Mouse (Mus musculus): Measurements from ENCODE around the gene Obscn. TPM values are rescaled to one million over a fixed set of nuclear protein-coding genes. Genes with fewer than 3 reads are reported as not detected.

Obscn gene
- polyA plus RNA-seq, 1 experiment from 2014 or later: 0.19 TPM

Other genes with a start within 250 kb of the Obscn start
- gene Zfp39, start 232.2 kb downstream of the Obscn start, polyA plus RNA-seq (2014; fragmentation: Nextera tagmentation; extraction: Ambion mirVana): 6.5 and 7.5 TPM in 2 replicates
- gene Btnl10, start 218.5 kb downstream of the Obscn start, polyA plus RNA-seq (2014; fragmentation: Nextera tagmentation; extraction: Ambion mirVana): not detected in 2 replicates
- 395 and 419 TPM in 2 replicates for gene Rnf187, start 197.5 kb downstream of the Obscn start, polyA plus RNA-seq (2014; fragmentation: Nextera tagmentation; extraction: Ambion mirVana)
- gene Hist3h2ba, start 187.5 kb downstream of the Obscn start, polyA plus RNA-seq (2014; fragmentation: Nextera tagmentation; extraction: Ambion mirVana): 108 and 114 TPM in 2 replicates
- 71.2 and 75.2 TPM in 2 replicates for gene Hist3h2a, start 181.7 kb downstream of the Obscn start, polyA plus RNA-seq (2014; fragmentation: Nextera tagmentation; extraction: Ambion mirVana)
- 0.36 and 0.73 TPM in 2 replicates for gene Trim17, start 181.7 kb downstream of the Obscn start, polyA plus RNA-seq (2014; fragmentation: Nextera tagmentation; extraction: Ambion mirVana)
- 15.7 and 18.2 TPM in 2 replicates for gene Trim11, start 158.3 kb downstream of the Obscn start, polyA plus RNA-seq (2014; fragmentation: Nextera tagmentation; extraction: Ambion mirVana)
- gene Iba57, start 27.3 kb upstream of the Obscn start, polyA plus RNA-seq (2014; fragmentation: Nextera tagmentation; extraction: Ambion mirVana): 2.0 and 2.6 TPM in 2 replicates
- not detected in 2 replicates for gene Gjc2, start 46.8 kb upstream of the Obscn start, polyA plus RNA-seq (2014; fragmentation: Nextera tagmentation; extraction: Ambion mirVana)
- 105 and 107 TPM in 2 replicates for gene Guk1, start 55.8 kb upstream of the Obscn start, polyA plus RNA-seq (2014; fragmentation: Nextera tagmentation; extraction: Ambion mirVana)
- gene Mrpl55, start 66.1 kb upstream of the Obscn start, polyA plus RNA-seq (2014; fragmentation: Nextera tagmentation; extraction: Ambion mirVana): 87.4 and 96.7 TPM in 2 replicates
- 33.4 and 40.9 TPM in 2 replicates for gene 2310033P09Rik, start 71.9 kb upstream of the Obscn start, polyA plus RNA-seq (2014; fragmentation: Nextera tagmentation; extraction: Ambion mirVana)
- 610 and 623 TPM in 2 replicates for gene Arf1, start 91.9 kb upstream of the Obscn start, polyA plus RNA-seq (2014; fragmentation: Nextera tagmentation; extraction: Ambion mirVana)
- 3.9 and 4.0 TPM in 2 replicates for gene Wnt3a, start 154.3 kb upstream of the Obscn start, polyA plus RNA-seq (2014; fragmentation: Nextera tagmentation; extraction: Ambion mirVana)
- 2.7 and 3.8 TPM in 2 replicates for gene Wnt9a, start 170.5 kb upstream of the Obscn start, polyA plus RNA-seq (2014; fragmentation: Nextera tagmentation; extraction: Ambion mirVana)
- not detected in 2 replicates for gene Prss38, start 239.3 kb upstream of the Obscn start, polyA plus RNA-seq (2014; fragmentation: Nextera tagmentation; extraction: Ambion mirVana)

Data from hindbrain, embryonic 11.5 days (tissue).